Mouse (Mus musculus) layer of hippocampus, adult 2 months (tissue): ENCODE measurements at regions not wholly inside any gene's neighbourhood (a gene's known extent, or its start where the extent isn't known, plus 50 kb on each side); places are given as distances from the start of the nearest gene placed in this dataset.

Experiments used
- DNase-seq, 2 experiments: peaks; one replicate each; pipeline ENCODE4 v3.0.0; 2022; ENCODE audit warnings: low spot score in 2 of 2
- H3K27ac ChIP-seq: fragments of 200-600 bp; 2 replicates; pipeline ENCODE4 v1.8.1; 2022
- H3K4me3 ChIP-seq: fragments of 200-600 bp; 2 replicates; pipeline ENCODE4 v1.8.1; 2022; ENCODE audit warnings: mild to moderate bottlenecking
- CTCF ChIP-seq: fragments of 200-600 bp; conservative IDR thresholded peaks from 2 replicates; pipeline ENCODE4 v1.8.1; 2022; ENCODE audit warnings: antibody characterized with exemption, mild to moderate bottlenecking, moderate library complexity

- TF ChIP-seq CTCF = no peak
- no peak overlapping the region for H3K4me3 ChIP-seq
- DNase-seq = no peak
- H3K27ac ChIP-seq = no peak overlapping the region
These were observed 364.3 kb downstream of the Ppargc1a start for GRCm38 (mm10) chr5:51203266-51203665.

- no peak overlapping the region for H3K27ac ChIP-seq
- TF ChIP-seq CTCF = no peak
- H3K4me3 ChIP-seq = no peak overlapping the region
- DNase-seq = no peak
These were observed 364.9 kb downstream of the Ppargc1a start for GRCm38 (mm10) chr5:51202525-51203215.

GRCm38 (mm10) chr5:51196393-51197347 lies 370.9 kb downstream of the Ppargc1a start:
- DNase-seq = no peak
- Histone ChIP-seq H3K27ac (no peak overlapping the region), H3K4me3 (no peak overlapping the region)
- no peak for TF ChIP-seq CTCF

GRCm38 (mm10) chr5:51190661-51191060 lies 376.9 kb downstream of the Ppargc1a start:
- Histone ChIP-seq H3K27ac (no peak overlapping the region), H3K4me3 (no peak overlapping the region)
- DNase-seq = no peak
- no peak for TF ChIP-seq CTCF

- no peak for TF ChIP-seq CTCF
- Histone ChIP-seq H3K27ac (no peak overlapping the region), H3K4me3 (no peak overlapping the region)
- no peak for DNase-seq
These were observed 397.7 kb downstream of the Ppargc1a start for GRCm38 (mm10) chr5:51169828-51170227.

GRCm38 (mm10) chr5:51168206-51168605 lies 399.3 kb downstream of the Ppargc1a start:
- no peak overlapping the region for H3K27ac ChIP-seq
- TF ChIP-seq CTCF = no peak
- no peak for DNase-seq
- H3K4me3 ChIP-seq = no peak overlapping the region

- no peak for TF ChIP-seq CTCF
- DNase-seq = no peak
- no peak overlapping the region for H3K27ac ChIP-seq
- no peak overlapping the region for H3K4me3 ChIP-seq
These were observed 410.6 kb downstream of the Ppargc1a start for GRCm38 (mm10) chr5:51156901-51157300.

GRCm38 (mm10) chr5:51144842-51145241 lies 422.7 kb downstream of the Ppargc1a start:
- DNase-seq = no peak
- Histone ChIP-seq H3K27ac (no peak overlapping the region), H3K4me3 (no peak overlapping the region)
- no peak for TF ChIP-seq CTCF

GRCm38 (mm10) chr5:51125091-51125490 lies 442.4 kb downstream of the Ppargc1a start:
- no peak for TF ChIP-seq CTCF
- DNase-seq = peak; percentile 9 to 18
- Histone ChIP-seq H3K4me3 (no peak overlapping the region), H3K27ac (no peak overlapping the region)

- H3K4me3 ChIP-seq = no peak overlapping the region
- DNase-seq = no peak
- H3K27ac ChIP-seq = no peak overlapping the region
- TF ChIP-seq CTCF = no peak
These were observed 457.5 kb downstream of the Ppargc1a start for GRCm38 (mm10) chr5:51110006-51110405.

- Histone ChIP-seq H3K4me3 (no peak overlapping the region), H3K27ac (no peak overlapping the region)
- peak in 1 of 2 experiments; percentile 4 for DNase-seq
- TF ChIP-seq CTCF = no peak
These were observed 458.8 kb downstream of the Ppargc1a start for GRCm38 (mm10) chr5:51108737-51109136.

- no peak for DNase-seq
- Histone ChIP-seq H3K4me3 (no peak overlapping the region), H3K27ac (no peak overlapping the region)
- TF ChIP-seq CTCF = no peak
These were observed 459.3 kb downstream of the Ppargc1a start for GRCm38 (mm10) chr5:51108181-51108580.

- no peak overlapping the region for H3K4me3 ChIP-seq
- no peak for DNase-seq
- H3K27ac ChIP-seq = no peak overlapping the region
- no peak for TF ChIP-seq CTCF
These were observed 467.6 kb downstream of the Ppargc1a start for GRCm38 (mm10) chr5:51099902-51100301.
